In genomic region chr13:30185959-30186358, GRCm38 (mm10) we compare ENCODE assay signal across 9 mouse cellular contexts. TPM values are rescaled to one million over a fixed set of nuclear protein-coding genes. Genes with fewer than 3 reads are reported as not detected.
DNase-seq lines count a peak whose midpoint lies in the region; ATAC-seq and TF ChIP-seq lines count a peak whose summit lies in the region.
"Had no signal": no experiment of that assay in that cellular context is flagged by ENCODE, and none has a peak within 500 bp of the region (broad histone marks: within the 10 kb centered on the region; RNA-seq: fewer than 3 reads in every experiment).

No protein-coding gene starts in this region.

- peak; percentile 32; the same call in 1 of the 2 replicates for ATAC-seq in hindbrain, embryonic 12.5 days (ENCODE audit: low FRiP score)
- peak; percentile 84 for ATAC-seq in neural tube, embryonic 13.5 days (ENCODE audit: low read depth)

- whole genome bisulfite sequencing in hindbrain, embryonic 12.5 days = 36% methylated on average over 6 of the region's 6 CpGs
- 16% methylated on average over 6 of the region's 6 CpGs for WGBS in neural tube, embryonic 13.5 days

- H3K9me3 ChIP-seq in hindbrain, embryonic 12.5 days (replicated peaks) = no peaks in the 10 kb centered on the region
- H3K9me3 ChIP-seq in neural tube, embryonic 13.5 days = no peaks in the 10 kb centered on the region
- H3K9me3 ChIP-seq: liver, embryonic 13.5 days had no signal

- intact Hi-C loops in left cerebral cortex, postnatal 4 days (cut with DNase I) = no loop called here

- H3K27me3 ChIP-seq in hindbrain, embryonic 12.5 days = no peaks in the 10 kb centered on the region
- no peaks in the 10 kb centered on the region for H3K27me3 ChIP-seq in neural tube, embryonic 13.5 days
- H3K27me3 ChIP-seq: liver, embryonic 13.5 days had no signal

- DNase-seq in left cerebral cortex, adult 18-20 months (ENCODE audit: low spot score in 2 of 2) = peak; percentile 3 to 6
- DNase-seq in left cerebral cortex, postnatal 4 days = no peak
- DNase-seq in liver = no peak
- no peak for DNase-seq in heart, adult 9 months (ENCODE audit: low spot score in 2 of 2)
- DNase-seq: kidney, adult 2 months; liver, embryonic 13.5 days had no signal

- H3K9ac ChIP-seq in hindbrain, embryonic 12.5 days = no peak overlapping the region
- H3K9ac ChIP-seq in neural tube, embryonic 13.5 days = no peak overlapping the region
- H3K9ac ChIP-seq: liver, embryonic 13.5 days had no signal

- no peak overlapping the region for H3K4me3 ChIP-seq in cortical plate, adult 2 months (ENCODE audit: insufficient read depth, low read length)
- no peak overlapping the region for H3K4me3 ChIP-seq in hindbrain, embryonic 12.5 days
- H3K4me3 ChIP-seq in neural tube, embryonic 13.5 days = no peak overlapping the region
- H3K4me3 ChIP-seq: liver, embryonic 13.5 days had no signal

- no peaks in the 10 kb centered on the region for H3K36me3 ChIP-seq in hindbrain, embryonic 12.5 days
- H3K36me3 ChIP-seq in neural tube, embryonic 13.5 days = no peaks in the 10 kb centered on the region
- H3K36me3 ChIP-seq: liver, embryonic 13.5 days had no signal

- no peak for TF ChIP-seq CTCF in cortical plate, adult 2 months (IDR thresholded peaks at IDR 0.05; ENCODE audit: extremely low read depth, insufficient read depth, low read length)

- peaks cover 4% of the 10 kb centered on the region; the same call in 1 of the 2 replicates for H3K4me1 ChIP-seq in cortical plate, adult 2 months (ENCODE audit: control insufficient read depth, insufficient read depth, low read length)
- H3K4me1 ChIP-seq in hindbrain, embryonic 12.5 days = peaks cover 8% of the 10 kb centered on the region
- peaks cover 17% of the 10 kb centered on the region for H3K4me1 ChIP-seq in neural tube, embryonic 13.5 days (replicated peaks)
- H3K4me1 ChIP-seq: liver, embryonic 13.5 days had no signal

- no peak for TF ChIP-seq POLR2A in cortical plate, adult 2 months (IDR thresholded peaks at IDR 0.05; ENCODE audit: extremely low read depth, insufficient read depth, low read length)

- H3K27ac ChIP-seq in cortical plate, adult 2 months (ENCODE audit: insufficient read depth, low read length) = peak overlapping the region; percentile 32; the same call in 1 of the 2 replicates
- H3K27ac ChIP-seq in hindbrain, embryonic 12.5 days = peak overlapping the region; percentile 40
- H3K27ac ChIP-seq in neural tube, embryonic 13.5 days (replicated peaks) = peak overlapping the region; percentile 39
- H3K27ac ChIP-seq: liver, embryonic 13.5 days had no signal

- 0 out of 2 replicates have a peak overlapping the region, but pooled peaks have one; percentile 11 for H3K4me2 ChIP-seq in hindbrain, embryonic 12.5 days (replicated peaks)
- no peak overlapping the region for H3K4me2 ChIP-seq in neural tube, embryonic 13.5 days
- H3K4me2 ChIP-seq: liver, embryonic 13.5 days had no signal

RNA-seq across cellular contexts. Expression of gene Mboat1, which starts 49.7 kb away (rescaled TPM):
- 1 to 10 TPM; 1.2 to 1.6 TPM for total RNA-seq in left cerebral cortex, adult 18-20 months (2021)
- total RNA-seq in left cerebral cortex, postnatal 4 days (2021) = 1 to 10 TPM; 3.4 TPM
- polyA plus RNA-seq in cortical plate, adult 2 months (2012; rRNA removed) = 2.8 and 3.2 TPM in 2 replicates
- polyA plus RNA-seq in hindbrain, embryonic 12.5 days (2016; fragmentation: Nextera tagmentation; extraction: Ambion mirVana) = 6.6 and 6.7 TPM in 2 replicates
- polyA plus RNA-seq in neural tube, embryonic 13.5 days (2015; fragmentation: Nextera tagmentation; extraction: Ambion mirVana) = 2.0 and 2.7 TPM in 2 replicates

Comparison
In these comparisons a context has a peak if more than half of its experiments do, and no peak if none do; other contexts are left out.
1. DNase-seq: peak in left cerebral cortex, adult 18-20 months (2 of 2); none in left cerebral cortex, postnatal 4 days (single experiment), liver (single experiment) and heart, adult 9 months (0 of 2).
2. Peak in every context shown above with its lines, with median percentiles within 50 percentile points of each other: H3K27ac ChIP-seq.